Mouse (Mus musculus) liver, embryonic 14.5 days (tissue): ENCODE data around the gene Tgfbr3. TPM values are rescaled to one million over a fixed set of nuclear protein-coding genes. Genes with fewer than 3 reads are reported as not detected.

ENCODE experiments used
- ATAC-seq: fragments of 200-750 bp; cut with Nextera tagmentation; 2 replicates; pipeline ENCODE4 v1.8.0; 2017; ENCODE audit warnings: moderate number of reproducible peaks, mild to moderate bottlenecking, moderate library complexity; ENCODE audit not compliant: insufficient read depth
- DNase-seq, 3 experiments: peaks; one replicate each; pipeline ENCODE4 v3.0.0-alpha.2; 2012 to 2013; ENCODE audit warnings: low read depth in 3 of 3, low spot score in 3 of 3
- H3K27ac ChIP-seq: fragments of 300-500 bp; sonication (generic); 2 replicates; pipeline ENCODE4 v1.5.1; 2014; ENCODE audit warnings: moderate library complexity, mild to moderate bottlenecking, control low read depth, inconsistent platforms
- H3K27me3 ChIP-seq: fragments of 300-500 bp; sonication (generic); 2 replicates; pipeline ENCODE4 v1.6.1; 2014; ENCODE audit warnings: mild to moderate bottlenecking, low read length, moderate library complexity; ENCODE audit not compliant: control insufficient read depth, insufficient read depth
- H3K36me3 ChIP-seq: fragments of 300-500 bp; sonication (generic); replicated peaks from 2 replicates; pipeline ENCODE4 v1.6.1; 2014; ENCODE audit warnings: low read depth; ENCODE audit not compliant: control insufficient read depth, insufficient read depth
- H3K4me1 ChIP-seq, 2 experiments: fragments of 200-500 bp in 1 of 2; fragments of 300-500 bp in 1 of 2; sonication (generic) in 1 of 2; replicated peaks; 2 replicates each; pipeline ENCODE4 v1.6.1; 2012 to 2014; ENCODE audit warnings: antibody characterized with exemption in 1 of 2, inconsistent platforms in 1 of 2, low read length in 1 of 2; ENCODE audit not compliant: control insufficient read depth in 2 of 2, insufficient read depth in 2 of 2
- H3K4me2 ChIP-seq: fragments of 300-500 bp; sonication (generic); 2 replicates; pipeline ENCODE4 v1.6.1; 2014; ENCODE audit warnings: low read depth, mild to moderate bottlenecking, control low read depth, moderate library complexity
- H3K4me3 ChIP-seq, 2 experiments: fragments of 200-500 bp in 1 of 2; fragments of 300-500 bp in 1 of 2; sonication (generic) in 1 of 2; 2 replicates each; pipeline ENCODE4 v1.5.1; 2012 to 2014; ENCODE audit warnings: low read depth in 2 of 2, low read length in 2 of 2, mild to moderate bottlenecking in 2 of 2, control low read depth in 1 of 2, inconsistent platforms in 1 of 2, moderate library complexity in 1 of 2; ENCODE audit not compliant: insufficient read depth in 1 of 2
- H3K9ac ChIP-seq: fragments of 300-500 bp; sonication (generic); replicated peaks from 2 replicates; pipeline ENCODE4 v1.6.1; 2014; ENCODE audit warnings: mild to moderate bottlenecking, control low read depth, moderate library complexity
- H3K9me3 ChIP-seq: fragments of 300-500 bp; sonication (generic); 2 replicates; pipeline ENCODE4 v1.6.1; 2016; ENCODE audit warnings: low read length, mixed read lengths; ENCODE audit not compliant: control insufficient read depth
- CTCF ChIP-seq: IDR thresholded peaks from 2 replicates; pipeline ENCODE4 v1.5.1; 2016; ENCODE audit warnings: antibody characterized with exemption, low read depth, control low read depth
- EP300 ChIP-seq: IDR thresholded peaks from 2 replicates; pipeline ENCODE4 v1.6.1; 2016; ENCODE audit warnings: antibody characterized with exemption, low read depth
- WGBS: fragments of 180-500 bp; shearing (Covaris S2); extraction: QIAGEN DNeasy Blood & Tissue Kit; methylation state at CpG from one replicate; pipeline ENCODE4 v1.1.7; 2014; ENCODE audit not compliant: insufficient replicate concordance; 5-methylcytosine and 5-hydroxymethylcytosine counted together
- polyA plus RNA-seq, 2 experiments: library from polyadenylated mRNA; depleted of rRNA in 1 of 2; stranded (reverse) in 1 of 2; unstranded in 1 of 2; fragments of >200 nt; fragmentation: Nextera tagmentation in 1 of 2; extraction: Ambion mirVana in 1 of 2; gene quantifications; 2 replicates each; pipeline versions ENCODE4 v1.2.1 to v1.2.3; 2012 to 2014

Tgfbr3 gene
- polyA plus RNA-seq, 2 experiments = 4.3 to 7.5 TPM

DNA sequence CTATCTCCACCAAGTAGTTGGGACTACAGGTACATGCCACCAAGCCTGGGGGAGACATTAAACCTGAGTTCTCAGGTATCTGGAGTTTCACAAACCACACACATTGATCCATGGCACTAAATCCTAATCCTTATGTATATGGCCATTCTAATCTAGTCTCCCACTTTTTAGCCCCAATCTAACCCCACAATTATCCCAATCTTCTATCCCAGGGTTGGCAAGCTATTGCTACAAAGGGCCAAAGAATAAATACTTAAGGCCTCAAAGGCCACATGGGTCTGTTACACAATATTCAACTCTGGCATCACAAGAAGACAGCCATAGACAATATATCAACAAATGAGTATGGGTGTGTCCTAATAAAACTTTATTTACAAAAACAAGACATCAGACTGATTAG is 85.1 kb downstream of the Tgfbr3 start:
- H3K4me1 ChIP-seq = peaks cover 3 to 34% of the 10 kb centered on the region in 2 experiments; a peak in 3 of 4 replicates
- TF ChIP-seq CTCF (no peak), EP300 (no peak)
- no peak for DNase-seq
- ATAC-seq = no peak
- no peak overlapping the region for H3K9ac ChIP-seq
- no peaks in the 10 kb centered on the region for H3K9me3 ChIP-seq
- no peak overlapping the region for H3K4me3 ChIP-seq
- H3K4me2 ChIP-seq = no peak overlapping the region
- H3K36me3 ChIP-seq = no peaks in the 10 kb centered on the region
- no peak overlapping the region for H3K27ac ChIP-seq
- no peaks in the 10 kb centered on the region for H3K27me3 ChIP-seq

DNA sequence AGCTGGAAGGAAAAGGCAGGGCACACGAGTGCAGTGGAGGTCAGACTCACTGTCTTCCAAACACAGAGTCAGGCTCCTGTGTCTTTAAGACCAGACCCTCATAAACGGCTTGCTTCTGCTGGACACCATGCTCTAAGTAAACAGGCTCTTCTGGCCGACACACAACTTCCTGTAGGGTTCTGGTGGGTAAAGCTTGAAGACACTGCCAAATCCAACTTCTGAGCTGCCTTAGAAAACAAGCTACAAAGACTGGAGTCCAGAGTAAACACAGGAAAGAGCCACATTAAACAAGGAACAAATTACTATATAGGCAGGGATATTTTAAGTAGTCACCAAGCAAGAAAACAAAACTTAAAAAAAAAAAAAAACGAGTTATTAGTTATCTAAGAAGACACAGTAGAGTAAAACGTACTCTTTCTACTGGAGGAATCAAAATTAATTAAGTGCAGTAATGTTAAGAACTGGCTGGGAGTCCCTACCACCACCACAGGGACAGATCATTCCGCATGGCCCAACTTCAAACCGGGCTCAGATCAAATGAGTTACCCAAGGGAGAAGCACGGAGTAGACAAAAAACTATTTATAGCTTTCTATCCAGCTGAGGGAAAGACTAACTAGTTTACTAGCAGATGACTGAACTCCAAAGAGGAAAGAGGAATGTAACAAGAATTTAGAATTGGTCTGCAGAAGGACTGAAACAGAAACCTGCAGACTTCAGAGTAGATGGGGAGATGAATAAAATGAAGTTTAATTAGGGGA is 86.4 kb downstream of the Tgfbr3 start:
- no peak overlapping the region for H3K27ac ChIP-seq
- peaks cover 3 to 29% of the 10 kb centered on the region in 2 experiments; a peak in 3 of 4 replicates for H3K4me1 ChIP-seq
- ATAC-seq = no peak
- DNase-seq = no peak
- H3K4me3 ChIP-seq = no peak overlapping the region
- H3K4me2 ChIP-seq = no peak overlapping the region
- WGBS = 25% methylated on average over 8 of the region's 8 CpGs
- no peaks in the 10 kb centered on the region for H3K9me3 ChIP-seq
- no peak overlapping the region for H3K9ac ChIP-seq
- no peaks in the 10 kb centered on the region for H3K36me3 ChIP-seq
- no peaks in the 10 kb centered on the region for H3K27me3 ChIP-seq
- TF ChIP-seq EP300 (no peak), CTCF (no peak)

GRCm38 (mm10) chr5:107201509-107202182 is 87.8 kb downstream of the Tgfbr3 start:
- no peaks in the 10 kb centered on the region for H3K9me3 ChIP-seq
- no peak overlapping the region for H3K4me3 ChIP-seq
- H3K27me3 ChIP-seq = no peaks in the 10 kb centered on the region
- no peak for TF ChIP-seq EP300
- TF ChIP-seq CTCF = no peak
- H3K36me3 ChIP-seq = no peaks in the 10 kb centered on the region
- DNase-seq (no peak), ATAC-seq (no peak)
- WGBS = 48% methylated on average over 9 of the region's 9 CpGs
- H3K9ac ChIP-seq = no peak overlapping the region
- peaks cover 3 to 25% of the 10 kb centered on the region in 2 experiments; a peak in 3 of 4 replicates for H3K4me1 ChIP-seq
- 0 out of 2 replicates have a peak overlapping the region, but pooled peaks have one; percentile 13 for H3K4me2 ChIP-seq
- no peak overlapping the region for H3K27ac ChIP-seq

DNA sequence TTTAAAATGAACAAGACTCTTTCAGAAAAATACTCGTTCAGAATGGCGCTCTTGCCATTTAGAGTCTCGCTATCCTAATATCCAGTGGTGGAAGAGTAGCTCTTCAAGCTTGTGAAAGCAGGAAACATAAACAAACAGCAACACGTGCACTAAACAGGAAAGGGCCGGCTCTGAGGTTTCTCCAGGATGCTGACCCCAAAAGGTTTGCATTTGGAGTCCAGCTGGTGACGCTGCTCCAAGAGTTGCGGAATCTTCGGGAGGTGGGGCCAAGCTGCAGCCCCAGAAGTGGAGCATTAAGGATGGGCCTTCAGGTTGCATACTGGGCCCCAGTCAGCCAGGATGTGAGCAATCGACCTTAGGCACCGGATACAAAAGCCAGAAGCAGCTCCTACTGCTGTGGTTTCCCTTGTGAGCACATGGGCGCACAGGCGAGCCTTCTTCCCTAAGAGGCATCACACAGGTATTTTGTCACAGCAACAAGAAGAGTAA is 88.5 kb downstream of the Tgfbr3 start:
- H3K4me2 ChIP-seq = no peak overlapping the region
- no peak overlapping the region for H3K4me3 ChIP-seq
- peak; percentile 18; the same call in 1 of the 2 replicates for ATAC-seq
- no peak overlapping the region for H3K27ac ChIP-seq
- H3K4me1 ChIP-seq = peaks cover 3 to 28% of the 10 kb centered on the region in 2 experiments; a peak in 3 of 4 replicates
- no peak for DNase-seq
- no peak overlapping the region for H3K9ac ChIP-seq
- H3K27me3 ChIP-seq = no peaks in the 10 kb centered on the region
- WGBS = 61% methylated on average over 12 of the region's 12 CpGs
- H3K36me3 ChIP-seq = no peaks in the 10 kb centered on the region
- H3K9me3 ChIP-seq = no peaks in the 10 kb centered on the region
- TF ChIP-seq CTCF (no peak), EP300 (no peak)

- TF ChIP-seq CTCF (no peak), EP300 (no peak)
- H3K4me3 ChIP-seq = no peak overlapping the region
- H3K4me2 ChIP-seq = no peak overlapping the region
- peaks cover 3 to 30% of the 10 kb centered on the region in 2 experiments; a peak in 3 of 4 replicates for H3K4me1 ChIP-seq
- H3K9me3 ChIP-seq = no peaks in the 10 kb centered on the region
- no peak overlapping the region for H3K9ac ChIP-seq
- no peaks in the 10 kb centered on the region for H3K36me3 ChIP-seq
- H3K27me3 ChIP-seq = no peaks in the 10 kb centered on the region
- DNase-seq = no peak
- 74% methylated on average over 10 of the region's 10 CpGs for WGBS
- H3K27ac ChIP-seq = no peak overlapping the region
- no peak for ATAC-seq
These were observed 89.2 kb downstream of the Tgfbr3 start for GRCm38 (mm10) chr5:107200221-107200635.
